Mouse (Mus musculus): Measurements from ENCODE around the gene Zyx. TPM values are rescaled to one million over a fixed set of nuclear protein-coding genes. Genes with fewer than 3 reads are reported as not detected.

Zyx gene
- polyA plus RNA-seq (2012), result 1,535 and 1,622 TPM in 2 replicates

GRCm38 (mm10) chr6:42349426-42350020 lies at the start of gene Zyx:
TSS of gene Zyx (plus strand) at chr6:42349630.

GRCm38 (mm10) chr6:42324482-42325267 lies 24.8 kb upstream of the Zyx start, which contains the start of gene Fam131b:
TSS of gene Fam131b (minus strand) at chr6:42324643.

GRCm38 (mm10) chr6:42372816-42373547 lies 23.6 kb downstream of the Zyx start, which contains the start of gene Epha1:
TSS of gene Epha1 (minus strand) at chr6:42373268.

GRCm38 (mm10) chr6:42399938-42400337 lies 50.5 kb downstream of the Zyx start, which contains the start of gene Tas2r143:
TSS of gene Tas2r143 (plus strand) at chr6:42400238.

GRCm38 (mm10) chr6:42405134-42405533 lies 55.7 kb downstream of the Zyx start, which contains the start of gene Tas2r135:
TSS of gene Tas2r135 (plus strand) at chr6:42405434.

Other genes starting within 250 kb of the Zyx start
- not detected in 2 replicates for gene Tas2r139, start 208.7 kb upstream of the Zyx start, polyA plus RNA-seq (2012)
- not detected in 2 replicates for gene Tas2r144, start 134.3 kb upstream of the Zyx start, polyA plus RNA-seq (2012)
- gene Gstk1, start 103.7 kb upstream of the Zyx start, polyA plus RNA-seq (2012), result 0.81 and 1.2 TPM in 2 replicates
- not detected in 2 replicates for gene Tmem139, start 87.7 kb upstream of the Zyx start, polyA plus RNA-seq (2012)
- 7.7 and 9.5 TPM in 2 replicates for gene Casp2, start 84.6 kb upstream of the Zyx start, polyA plus RNA-seq (2012)
- gene Clcn1, start 62.9 kb upstream of the Zyx start, polyA plus RNA-seq (2012), result 0.02 and 0.06 TPM in 2 replicates
- 0.05 TPM in 1 of 2 replicates, not detected in the other for gene Fam131b, start 25.0 kb upstream of the Zyx start, polyA plus RNA-seq (2012)
- gene Epha1, start 23.6 kb downstream of the Zyx start, polyA plus RNA-seq (2012), result 0.11 and 0.14 TPM in 2 replicates
- not detected in 2 replicates for gene Tas2r143, start 50.6 kb downstream of the Zyx start, polyA plus RNA-seq (2012)
- not detected in 2 replicates for gene Tas2r135, start 55.8 kb downstream of the Zyx start, polyA plus RNA-seq (2012)
- gene Tas2r126, start 84.9 kb downstream of the Zyx start, polyA plus RNA-seq (2012), result 0.08 TPM in 1 of 2 replicates, not detected in the other
- gene Olfr458, start 115.6 kb downstream of the Zyx start, polyA plus RNA-seq (2012), result not detected in 2 replicates
- gene Olfr457, start 126.7 kb downstream of the Zyx start, polyA plus RNA-seq (2012), result not detected in 2 replicates
- not detected in 2 replicates for gene Olfr456, start 137.6 kb downstream of the Zyx start, polyA plus RNA-seq (2012)
- not detected in 2 replicates for gene Olfr455, start 198.0 kb downstream of the Zyx start, polyA plus RNA-seq (2012)
- not detected in 2 replicates for gene Tcaf3, start 248.1 kb downstream of the Zyx start, polyA plus RNA-seq (2012)

Data from megakaryocyte-erythroid progenitor cell, adult 5 weeks (primary cell).